Mouse (Mus musculus) forelimb bud, embryonic 11.5 days (tissue): Measurements from ENCODE around the gene Hmx2.

ENCODE experiments used
- DNase-seq: peaks from one replicate; pipeline ENCODE4 v3.0.0-alpha.2; 2012; ENCODE audit warnings: low read depth, low spot score

The Hmx2 gene

GRCm38 (mm10) chr7:131548473-131548872 is at the start of gene Hmx2:
Hmx2 (plus strand) TSS chr7:131548773.
- DNase-seq = no peak

GRCm38 (mm10) chr7:131503739-131504138 is 44.8 kb upstream of the Hmx2 start:
- no peak for DNase-seq

GRCm38 (mm10) chr7:131539979-131540378 is 8.6 kb upstream of the Hmx2 start:
- peak; percentile 89 for DNase-seq

- no peak for DNase-seq
Observed at GRCm38 (mm10) chr7:131541184-131542114, 7.1 kb upstream of the Hmx2 start.

GRCm38 (mm10) chr7:131542115-131542871 is 6.3 kb upstream of the Hmx2 start, which contains the start of gene Hmx3:
Hmx3 (plus strand) TSS chr7:131542867.
- no peak for DNase-seq

GRCm38 (mm10) chr7:131542872-131543622 is 5.5 kb upstream of the Hmx2 start:
- DNase-seq = no peak

- DNase-seq = no peak
Observed at GRCm38 (mm10) chr7:131543623-131544481, 4.7 kb upstream of the Hmx2 start.

GRCm38 (mm10) chr7:131544871-131545270 is 3.7 kb upstream of the Hmx2 start:
- no peak for DNase-seq

- no peak for DNase-seq
Observed at GRCm38 (mm10) chr7:131545701-131546385, 2.7 kb upstream of the Hmx2 start.

GRCm38 (mm10) chr7:131546423-131546822 is 2.1 kb upstream of the Hmx2 start:
- DNase-seq = no peak

- no peak for DNase-seq
Observed at GRCm38 (mm10) chr7:131547481-131547880, 1.1 kb upstream of the Hmx2 start.

- no peak for DNase-seq
Observed at GRCm38 (mm10) chr7:131551471-131551870, 2.9 kb downstream of the Hmx2 start.

GRCm38 (mm10) chr7:131551931-131552741 is 3.6 kb downstream of the Hmx2 start:
- DNase-seq = no peak

GRCm38 (mm10) chr7:131552781-131553180 is 4.2 kb downstream of the Hmx2 start:
- DNase-seq = no peak

GRCm38 (mm10) chr7:131553771-131554175 is 5.2 kb downstream of the Hmx2 start:
- DNase-seq = no peak

GRCm38 (mm10) chr7:131554341-131555180 is 6.0 kb downstream of the Hmx2 start:
- no peak for DNase-seq

GRCm38 (mm10) chr7:131555301-131556081 is 6.9 kb downstream of the Hmx2 start:
- no peak for DNase-seq

GRCm38 (mm10) chr7:131556116-131556515 is 7.5 kb downstream of the Hmx2 start:
- no peak for DNase-seq
